Mouse (Mus musculus): ENCODE measurements around the gene Abhd12b. TPM values are rescaled to one million over a fixed set of nuclear protein-coding genes. Genes with fewer than 3 reads are reported as not detected.

The Abhd12b gene
- under 1 TPM; 0.34 to 0.40 TPM for total RNA-seq (2021)
- long read RNA-seq = 0 reads

DNA sequence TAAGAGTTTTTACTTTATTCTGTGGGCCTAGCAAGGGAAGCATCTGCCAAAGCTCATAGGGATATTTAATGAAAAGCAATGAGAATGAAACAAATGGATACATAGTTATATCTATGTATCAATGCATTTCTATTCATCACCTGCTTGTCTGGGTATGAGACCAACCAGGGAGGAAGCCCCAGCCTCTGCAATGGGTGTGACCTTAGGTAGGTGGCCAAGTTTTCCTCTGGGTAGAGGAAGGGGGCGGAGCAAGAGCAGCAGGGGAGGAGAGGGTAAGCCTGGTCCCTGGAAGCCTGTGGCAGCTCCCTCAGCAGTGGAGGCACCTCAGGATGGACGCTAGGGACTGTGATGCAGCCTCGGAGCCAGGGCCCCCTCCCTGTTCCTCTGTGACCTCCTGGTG lies at the start of gene Abhd12b:
Abhd12b (plus strand) TSS at position 301 of the 400 bp plus-strand sequence.
- no peak for DNase-seq (ENCODE audit: low spot score in 2 of 2)

DNA sequence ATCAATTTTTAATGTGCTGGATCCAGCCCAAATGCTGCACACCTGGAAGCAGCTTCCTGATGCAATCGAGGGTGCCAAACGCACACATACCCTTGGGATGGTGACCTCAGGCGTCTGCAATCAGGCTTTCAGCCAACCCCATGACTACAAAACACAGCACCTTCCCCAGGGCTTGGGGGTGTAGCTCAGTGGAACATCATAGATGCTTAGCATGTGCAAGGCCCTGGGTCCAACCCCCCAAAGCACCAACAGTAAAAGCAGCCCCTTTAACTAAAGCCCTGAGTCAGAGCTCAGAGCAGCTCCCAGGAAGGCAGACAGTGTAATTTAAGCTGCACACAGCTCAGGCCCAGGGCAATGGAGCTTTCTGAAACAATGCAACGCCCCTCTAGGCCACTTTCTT lies 49.7 kb upstream of the Abhd12b start:
- DNase-seq (ENCODE audit: low spot score in 2 of 2) = no peak

DNA sequence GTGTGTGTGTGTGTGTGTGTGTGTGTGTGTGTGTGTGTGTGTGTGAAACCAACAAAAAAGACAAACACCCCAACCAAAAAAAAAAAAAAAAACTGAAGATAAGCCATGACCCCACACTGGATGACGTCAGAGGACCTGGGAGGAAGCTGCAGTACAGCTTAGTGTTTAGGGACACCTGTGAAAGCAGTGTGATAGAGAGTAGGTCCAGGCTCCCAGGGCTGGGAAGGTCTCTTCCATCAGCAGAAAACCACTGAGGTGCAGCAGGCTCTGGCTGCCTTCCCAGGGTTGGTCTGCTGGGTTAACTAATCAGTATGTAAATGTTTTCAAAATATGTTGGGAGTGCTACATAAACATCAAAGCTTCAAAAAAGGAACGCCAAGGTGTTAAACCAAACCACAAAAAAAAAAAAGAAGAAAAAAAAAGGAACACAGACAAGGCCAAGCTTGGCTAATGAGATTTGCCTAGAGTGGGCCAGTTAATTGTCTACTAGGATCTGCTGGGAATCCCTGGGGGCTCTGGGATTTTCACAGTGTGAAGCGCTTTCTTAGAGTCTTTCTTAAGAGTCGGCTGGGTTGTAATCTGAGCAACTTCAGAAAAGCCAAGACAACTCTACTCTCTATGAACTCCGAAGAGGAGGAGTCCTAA lies 49.0 kb upstream of the Abhd12b start:
- no peak for DNase-seq (ENCODE audit: low spot score in 2 of 2)

DNA sequence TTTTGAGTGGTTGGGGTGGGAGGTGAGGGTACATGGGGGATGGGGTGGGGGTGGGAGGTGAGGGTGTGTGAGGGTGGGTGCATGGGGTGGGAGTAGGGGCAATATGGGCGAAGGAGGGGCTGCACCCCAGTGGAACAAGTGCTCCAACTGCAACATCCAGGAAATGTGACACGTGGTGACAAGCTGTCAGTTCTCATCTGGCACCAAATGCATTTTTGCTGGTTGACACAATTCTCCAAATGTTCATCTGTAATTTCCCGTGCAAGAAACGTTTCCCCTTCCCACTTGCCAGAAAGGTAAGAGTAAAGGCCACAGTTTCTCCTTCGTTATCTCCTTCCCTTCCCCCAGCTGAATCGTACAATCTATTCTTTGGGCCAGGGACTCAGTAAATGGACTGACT lies 48.1 kb upstream of the Abhd12b start:
- no peak for DNase-seq (ENCODE audit: low spot score in 2 of 2)

DNA sequence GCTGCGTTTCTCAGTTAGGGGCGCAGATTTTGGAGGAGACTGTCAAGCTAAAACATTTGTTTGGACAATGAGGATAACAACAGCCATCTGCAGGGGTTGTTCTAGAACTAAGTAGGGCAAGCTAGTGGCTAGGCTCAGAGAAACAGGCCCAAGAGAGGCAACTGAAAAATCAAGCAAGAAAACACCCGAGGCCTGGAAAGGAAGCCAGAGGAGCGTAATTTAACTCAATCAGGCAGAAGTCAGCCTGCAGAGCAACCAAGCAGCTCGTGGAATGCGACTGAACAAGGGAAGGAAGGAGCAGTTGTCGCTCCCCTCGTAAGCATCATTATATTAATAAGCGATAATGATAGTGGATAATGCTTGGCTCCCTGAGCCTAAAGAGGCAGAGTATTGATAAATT lies 47.4 kb upstream of the Abhd12b start:
- DNase-seq (ENCODE audit: low spot score in 2 of 2) = no peak

DNA sequence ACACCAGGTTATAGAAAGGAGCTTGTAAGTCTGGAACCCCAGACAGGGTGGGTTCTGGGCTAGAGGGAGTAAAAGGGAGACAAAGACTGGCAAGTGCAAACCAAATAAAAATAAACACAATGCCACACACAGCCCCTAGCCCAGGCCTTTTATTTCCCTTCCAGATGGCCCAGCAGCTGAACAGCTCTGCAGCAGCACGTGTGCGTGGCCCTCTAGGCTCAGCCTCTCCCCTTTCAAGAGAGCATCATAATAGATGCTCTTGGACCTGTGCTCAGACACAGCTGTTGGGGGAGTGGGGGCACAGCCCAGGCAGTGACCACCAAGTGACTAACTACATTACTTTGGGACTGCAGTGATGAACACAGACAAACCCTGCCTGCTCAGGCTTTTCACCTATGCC lies 45.8 kb upstream of the Abhd12b start:
- DNase-seq (ENCODE audit: low spot score in 2 of 2) = no peak

DNA sequence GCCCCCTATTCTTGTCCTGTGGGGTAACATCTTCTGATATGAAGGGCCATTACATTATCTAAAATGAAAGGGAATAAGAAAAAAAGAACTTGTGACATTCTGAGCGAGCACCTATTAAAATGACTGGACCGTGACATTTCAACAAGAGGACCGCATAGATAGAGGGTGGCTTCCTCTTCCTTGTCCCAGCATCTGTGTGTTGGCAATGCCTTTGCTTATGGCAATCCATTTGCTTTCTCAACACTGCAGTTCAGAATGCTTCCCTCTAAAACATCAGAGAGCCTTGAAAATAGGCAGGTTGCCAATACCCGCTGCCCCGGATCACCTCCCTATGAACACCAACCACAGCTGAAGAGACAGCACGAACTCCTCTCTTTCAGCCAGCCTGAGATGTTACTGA lies 44.0 kb upstream of the Abhd12b start:
- peak in 1 of 2 experiments; percentile 28 for DNase-seq (ENCODE audit: low spot score in 2 of 2)

DNA sequence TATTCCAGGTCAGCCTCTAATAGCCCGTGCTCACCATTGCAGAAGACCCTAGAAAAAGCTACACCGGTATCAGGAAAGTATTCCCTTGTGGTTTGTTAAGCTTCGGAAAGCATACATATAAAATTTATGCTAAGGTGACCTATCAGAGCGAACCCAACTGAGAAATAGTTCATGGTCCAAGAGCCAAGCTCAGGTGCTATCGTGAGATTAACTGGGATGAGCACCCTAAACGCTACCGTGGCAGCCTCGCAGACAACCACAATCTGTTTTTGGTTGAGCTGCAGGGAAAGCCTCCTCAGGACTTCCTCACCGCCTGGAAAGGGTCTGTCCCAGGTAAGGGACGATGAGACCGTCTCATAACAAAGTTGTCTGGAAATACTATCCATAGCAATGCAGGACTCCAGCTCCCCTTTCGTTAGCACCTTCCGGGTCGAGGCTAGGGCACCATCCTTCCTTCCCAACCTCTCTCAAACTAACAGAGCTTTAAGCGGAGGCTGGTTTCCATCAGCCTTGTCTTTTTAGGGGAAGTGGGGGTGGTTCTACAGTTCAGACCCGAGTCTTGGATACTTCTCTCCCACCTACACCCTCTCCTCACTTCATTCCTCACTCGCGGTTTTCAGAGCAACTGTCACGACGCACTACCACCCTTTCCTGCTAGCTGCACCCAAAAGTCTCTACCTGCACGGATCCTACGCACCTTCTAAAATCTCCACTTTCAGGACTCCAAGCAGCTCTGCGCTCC lies 43.4 kb upstream of the Abhd12b start:
- peak in 1 of 2 experiments; percentile 22 for DNase-seq (ENCODE audit: low spot score in 2 of 2)

DNA sequence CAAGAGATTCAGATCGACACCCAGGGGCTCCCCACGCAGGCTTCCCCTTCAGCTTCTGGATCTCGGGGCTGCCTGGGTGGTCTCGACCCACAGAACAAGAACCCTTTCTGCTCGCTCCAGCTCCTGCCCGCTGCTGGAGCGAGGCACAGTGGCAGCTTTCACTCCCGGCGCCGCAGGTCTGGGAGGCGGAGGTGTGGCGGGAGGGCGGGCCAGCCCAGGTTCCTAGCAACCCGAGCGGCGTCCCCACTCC lies 42.9 kb upstream of the Abhd12b start:
- peak in 1 of 2 experiments; percentile 45 for DNase-seq (ENCODE audit: low spot score in 2 of 2)

DNA sequence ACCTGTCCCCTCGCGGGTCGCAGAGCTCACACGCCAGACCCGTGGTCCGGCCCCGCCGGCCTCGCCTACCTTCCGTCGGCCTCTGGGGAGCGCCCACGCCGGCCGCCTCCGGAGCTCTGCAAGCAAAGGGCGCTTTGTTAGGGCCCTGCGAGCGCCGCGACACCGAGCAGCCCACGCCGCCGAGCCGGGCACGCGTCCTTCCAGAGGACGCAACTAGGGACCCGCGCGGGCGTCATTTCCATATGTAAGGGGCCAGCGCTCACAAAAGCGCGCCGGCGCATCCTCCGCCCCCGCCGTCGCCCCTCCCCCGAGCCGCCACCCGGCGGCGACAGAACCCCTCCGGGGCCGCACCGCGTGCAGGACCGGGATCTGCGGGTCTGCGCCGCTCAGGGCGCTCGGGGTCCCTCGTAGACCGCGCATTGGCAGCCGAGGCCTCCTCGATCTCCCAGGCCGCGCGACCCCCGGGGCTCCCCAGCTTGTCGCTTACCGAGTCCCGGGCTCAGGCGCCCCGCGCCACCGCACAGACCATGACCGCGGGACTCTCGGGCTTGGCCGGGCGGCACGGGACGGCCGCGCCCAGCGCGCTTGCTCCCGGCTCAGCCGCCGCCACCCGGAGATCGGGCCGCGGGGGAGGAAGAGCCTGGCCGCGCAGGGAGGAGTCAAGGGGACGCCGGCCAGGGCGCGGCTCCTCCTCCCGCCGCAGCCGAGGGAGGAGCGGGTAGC lies 42.4 kb upstream of the Abhd12b start:
- DNase-seq (ENCODE audit: low spot score in 2 of 2) = peak; percentile 66 to 77

DNA sequence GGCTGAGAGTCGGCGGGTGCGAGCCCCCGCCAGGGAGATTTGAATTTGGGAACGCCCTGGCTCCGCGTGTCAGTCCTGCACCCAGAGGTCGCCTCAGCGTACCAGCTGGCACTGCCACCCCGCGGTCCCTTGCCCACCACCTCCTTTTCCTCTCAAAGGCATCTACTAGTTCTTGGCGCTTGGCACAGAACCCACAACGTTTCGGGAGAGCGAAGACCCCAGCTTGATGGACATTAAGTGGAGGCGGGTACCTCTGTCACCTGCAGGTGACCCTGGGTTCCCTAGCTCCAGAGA lies 41.9 kb upstream of the Abhd12b start:
- no peak for DNase-seq (ENCODE audit: low spot score in 2 of 2)

DNA sequence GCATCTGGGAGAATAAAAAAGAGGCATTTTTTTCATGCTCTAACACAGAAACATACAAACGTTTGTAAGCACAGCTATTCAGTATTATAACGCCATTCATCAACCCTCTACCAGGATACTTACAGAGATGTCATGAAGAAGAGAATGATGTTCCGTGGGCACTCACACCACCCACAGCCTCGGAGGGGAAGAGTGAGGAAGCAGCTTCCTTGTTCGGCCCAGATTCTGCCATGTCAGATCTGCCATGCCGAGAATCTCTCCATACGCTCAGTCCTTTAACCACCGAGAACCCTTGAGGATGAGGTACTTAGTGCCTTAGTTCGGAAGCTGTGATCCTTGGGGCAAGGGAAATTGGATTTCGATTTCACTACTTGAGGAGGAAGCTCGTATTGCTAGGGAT lies 40.6 kb upstream of the Abhd12b start, which contains the start of gene Nin:
Nin (minus strand) TSS at position 367 of the 400 bp plus-strand sequence.
- peak in 1 of 2 experiments; percentile 27 for DNase-seq (ENCODE audit: low spot score in 2 of 2)

DNA sequence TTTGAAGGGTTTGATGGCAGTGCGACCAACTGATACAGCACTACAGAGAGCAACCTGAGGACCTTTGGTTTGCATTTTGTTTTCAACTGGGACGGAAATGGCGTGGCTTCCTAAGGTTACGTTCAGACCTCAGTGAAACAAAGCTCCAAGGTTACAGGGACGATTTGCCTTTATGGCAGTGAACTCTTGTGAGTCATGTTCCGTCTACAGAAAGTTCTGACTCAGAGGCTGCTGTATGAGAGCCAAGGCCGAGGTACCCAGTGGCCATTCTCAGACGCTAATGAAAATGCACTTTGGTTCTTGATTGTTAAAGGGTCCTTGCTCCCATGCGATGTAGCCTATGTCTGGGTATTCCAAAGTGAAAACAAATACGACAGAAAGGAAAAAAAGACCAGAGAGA lies 36.8 kb upstream of the Abhd12b start:
- DNase-seq (ENCODE audit: low spot score in 2 of 2) = no peak

DNA sequence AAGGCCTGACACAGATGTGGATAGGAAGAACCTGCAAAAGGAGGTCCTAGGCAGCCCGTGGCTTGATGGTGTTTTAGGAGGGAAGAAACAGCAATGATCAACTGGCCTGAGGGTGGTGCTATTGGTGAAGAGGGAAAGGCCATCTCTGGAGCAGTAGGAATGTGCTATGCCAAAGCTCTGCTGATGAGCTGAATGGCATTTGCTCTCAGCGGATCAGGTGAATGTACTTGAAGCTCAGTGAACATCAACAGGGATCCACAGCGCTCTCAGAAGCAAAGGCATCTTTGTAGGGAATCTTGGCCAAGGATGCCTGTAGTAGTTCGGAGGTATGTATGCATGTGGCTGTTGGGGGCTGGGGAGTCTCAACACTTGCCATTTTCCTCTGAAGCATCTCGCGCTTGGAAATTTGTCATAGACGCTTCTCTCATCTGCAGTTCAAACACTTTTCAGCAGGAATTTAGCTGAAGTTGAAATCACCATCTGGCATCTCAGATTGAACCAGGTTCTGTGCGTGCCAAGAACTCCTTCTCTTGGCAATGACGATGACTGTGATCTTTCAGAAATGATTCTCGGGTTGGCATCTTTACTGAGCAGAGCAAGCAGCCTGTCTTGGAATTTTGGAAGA lies 35.1 kb upstream of the Abhd12b start:
- DNase-seq (ENCODE audit: low spot score in 2 of 2) = peak in 1 of 2 experiments; percentile 46

DNA sequence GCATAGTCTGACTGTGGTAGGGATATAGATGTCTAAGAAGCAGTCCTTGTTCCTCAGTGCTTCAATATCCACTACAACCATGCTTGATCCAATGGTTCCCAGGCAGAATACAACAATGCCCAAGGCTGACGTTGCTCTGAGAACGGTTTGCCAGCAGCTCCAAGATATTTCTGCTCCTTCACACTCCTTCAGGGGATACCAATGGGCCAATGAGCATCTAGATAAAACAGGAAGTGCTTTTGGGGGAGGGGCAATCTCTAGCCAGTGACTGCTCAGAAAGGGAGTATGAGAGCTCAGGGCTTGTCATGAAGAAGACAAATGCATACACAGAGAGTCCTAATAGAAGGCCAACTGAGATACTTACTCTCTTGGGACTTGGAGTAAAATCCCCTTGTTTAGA lies 34.4 kb upstream of the Abhd12b start:
- no peak for DNase-seq (ENCODE audit: low spot score in 2 of 2)

DNA sequence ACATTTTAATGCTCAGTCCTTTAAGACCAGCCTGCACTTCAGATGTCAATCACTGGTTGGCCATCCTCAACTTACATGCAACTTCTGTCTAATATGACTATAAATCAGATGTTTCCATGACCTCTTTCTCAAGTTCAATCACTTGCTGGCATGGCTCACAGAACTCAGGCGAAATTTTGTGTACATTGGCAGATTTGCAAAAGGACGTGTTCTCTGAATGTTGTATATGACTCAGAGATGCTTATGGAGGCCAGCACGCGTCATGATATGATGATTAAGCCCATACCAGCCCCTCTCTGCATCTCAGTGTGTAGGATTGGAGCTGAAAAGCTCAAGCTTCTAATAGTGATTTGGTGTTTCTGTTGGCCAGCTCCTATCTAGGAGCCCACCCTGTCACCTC lies 27.3 kb upstream of the Abhd12b start:
- no peak for DNase-seq (ENCODE audit: low spot score in 2 of 2)

DNA sequence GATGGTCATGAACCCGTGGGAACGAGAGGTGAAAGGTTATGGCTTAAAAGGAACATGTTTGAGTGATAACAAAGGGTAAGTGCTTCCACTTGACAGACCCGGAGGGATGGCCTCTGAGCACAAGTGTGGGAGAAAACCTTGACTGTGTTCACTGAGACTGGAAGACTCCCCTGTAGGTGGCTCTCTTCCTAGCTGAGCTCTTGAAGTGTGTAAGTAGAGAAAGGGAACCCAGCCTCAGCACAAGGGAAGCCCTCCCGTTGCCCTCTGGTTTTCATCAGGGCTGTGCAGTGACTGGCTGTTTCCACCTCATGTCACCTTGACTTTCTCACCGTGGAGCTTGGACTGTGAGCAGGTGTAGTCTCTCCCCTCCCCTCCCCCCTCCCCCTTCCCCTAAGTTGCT lies 24.8 kb upstream of the Abhd12b start:
- no peak for DNase-seq (ENCODE audit: low spot score in 2 of 2)

DNA sequence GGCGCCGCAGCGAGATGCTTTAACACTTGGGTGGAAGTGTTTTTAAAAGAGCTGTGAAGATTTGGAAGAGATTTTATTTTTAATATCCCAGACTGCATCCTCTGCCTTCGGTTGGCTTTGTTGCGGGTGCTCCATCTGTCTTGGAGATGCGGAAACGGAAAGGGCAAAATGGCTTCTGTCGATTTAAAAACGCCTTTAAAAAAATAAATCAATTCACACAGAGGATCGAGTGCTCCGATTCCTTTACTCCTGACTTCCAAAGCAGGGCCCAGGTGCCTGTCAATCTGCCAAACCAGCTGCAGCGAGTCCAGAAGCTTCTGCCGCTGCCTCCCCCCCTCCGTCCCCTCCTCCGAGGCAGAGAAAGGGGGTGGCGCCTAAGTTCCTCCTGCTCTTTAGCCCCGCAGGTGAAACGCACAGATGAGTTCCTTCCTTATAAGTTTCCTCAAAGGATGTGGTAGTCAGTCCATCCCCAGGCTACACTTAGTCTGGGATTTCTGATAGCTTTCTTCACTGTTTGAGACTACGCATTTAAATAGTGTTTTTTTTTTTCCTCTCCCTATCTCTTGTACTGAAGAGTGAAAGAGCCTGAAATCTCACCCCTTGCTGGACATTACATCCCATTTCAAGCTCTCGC lies 22.8 kb upstream of the Abhd12b start:
- DNase-seq (ENCODE audit: low spot score in 2 of 2) = peak; percentile 54 to 55

DNA sequence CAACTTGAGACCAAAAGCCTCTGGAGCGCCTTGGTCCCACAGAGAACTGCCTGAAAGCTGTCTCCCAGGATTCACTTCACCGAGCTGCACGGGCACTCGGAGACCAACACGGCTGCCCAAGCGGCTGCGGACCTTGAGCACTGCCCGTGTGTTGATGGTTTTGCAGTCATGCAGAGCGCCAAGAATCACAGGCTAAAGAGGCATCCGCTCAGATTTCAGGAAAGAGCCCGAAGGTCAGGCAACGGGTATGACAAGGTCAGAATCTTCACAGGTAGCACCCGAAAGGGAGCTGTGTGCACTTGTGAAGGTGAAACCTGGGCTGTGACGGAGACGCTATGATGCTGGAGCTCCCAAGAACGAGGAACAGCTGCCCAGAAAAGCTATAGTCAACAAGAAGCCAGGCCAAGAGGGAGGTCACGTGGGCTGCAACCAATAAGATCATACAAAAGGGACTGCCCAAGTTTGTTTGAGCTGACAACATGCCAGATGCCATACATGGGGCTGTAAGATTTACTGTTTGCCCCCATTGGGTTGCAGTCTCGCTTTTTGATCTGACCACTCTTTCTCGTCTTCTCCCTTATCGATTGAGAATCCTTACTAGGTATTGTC lies 19.2 kb upstream of the Abhd12b start:
- no peak for DNase-seq (ENCODE audit: low spot score in 2 of 2)

DNA sequence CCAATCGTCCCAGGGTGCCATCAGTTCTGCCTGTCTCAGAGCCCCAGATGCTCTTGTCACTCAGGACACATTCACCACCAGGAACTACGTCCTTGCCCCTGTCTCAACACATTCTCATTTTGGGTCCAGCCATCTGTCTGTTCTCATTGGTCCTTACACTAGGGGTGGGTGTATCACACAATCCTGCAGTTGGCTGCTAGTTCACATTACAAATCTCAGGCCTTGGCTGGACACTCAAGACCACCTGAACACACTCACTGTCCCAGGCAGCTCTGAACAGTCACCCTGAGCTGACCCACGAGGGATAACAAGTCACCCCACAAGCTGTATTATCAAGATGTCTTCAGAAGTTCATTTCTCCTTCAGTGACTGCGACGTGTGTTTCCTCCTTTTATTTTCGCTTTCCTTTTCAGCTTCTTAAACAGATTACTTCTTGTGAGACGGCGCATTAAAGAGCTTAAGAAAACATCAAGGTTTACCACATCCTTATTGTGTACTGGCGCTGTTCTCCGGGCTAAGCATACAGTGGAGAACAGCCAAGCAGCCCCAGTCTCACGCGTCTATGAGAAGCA lies 17.7 kb upstream of the Abhd12b start:
- DNase-seq (ENCODE audit: low spot score in 2 of 2) = no peak

DNA sequence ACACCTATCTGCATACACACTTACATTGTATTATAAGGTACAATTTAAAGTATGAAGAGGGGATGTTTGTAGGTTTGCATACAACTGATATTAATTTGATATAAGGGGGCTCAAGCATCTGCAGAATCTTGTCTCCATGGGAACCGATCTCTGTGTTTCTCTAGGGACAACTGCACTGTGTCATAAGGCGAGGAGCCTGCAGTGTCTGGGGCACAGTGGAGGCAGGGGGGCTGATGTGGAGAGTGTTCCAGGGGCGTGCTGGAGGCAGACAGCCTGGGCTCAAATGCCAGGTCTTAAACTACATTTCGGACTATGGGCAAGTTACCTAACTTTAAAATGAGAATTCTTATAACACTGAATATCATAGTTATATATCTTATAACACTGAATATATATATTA lies 16.8 kb upstream of the Abhd12b start:
- DNase-seq (ENCODE audit: low spot score in 2 of 2) = no peak
